18 mouse cellular contexts compared by ENCODE assay signal in genomic region chr6:136194616-136195015, GRCm38 (mm10). TPM values are rescaled to one million over a fixed set of nuclear protein-coding genes. Genes with fewer than 3 reads are reported as not detected.
"Had no signal": no experiment of that assay in that cellular context is flagged by ENCODE, and none has a peak within 500 bp of the region (broad histone marks: within the 10 kb centered on the region; RNA-seq: fewer than 3 reads in every experiment).

No protein-coding gene starts in this region.

- H3K4me1 ChIP-seq: lung, embryonic 15.5 days; megakaryocyte, embryonic 14.5 days; midbrain, embryonic 13.5 days; midbrain, embryonic 15.5 days; neural tube, embryonic 12.5 days; stomach, embryonic 15.5 days had no signal

- ATAC-seq: lung, postnatal 0 days; midbrain, embryonic 13.5 days; midbrain, embryonic 15.5 days had no signal

- H3K27ac ChIP-seq: lung, embryonic 15.5 days; macrophage; midbrain, embryonic 13.5 days; midbrain, embryonic 15.5 days; neural tube, embryonic 12.5 days; stomach, embryonic 15.5 days; stomach, postnatal 0 days had no signal

- H3K27me3 ChIP-seq: lung, embryonic 15.5 days; megakaryocyte, embryonic 14.5 days; midbrain, embryonic 13.5 days; midbrain, embryonic 15.5 days; neural tube, embryonic 12.5 days; stomach, embryonic 15.5 days had no signal

- H3K36me3 ChIP-seq: lung, embryonic 15.5 days; midbrain, embryonic 13.5 days; midbrain, embryonic 15.5 days; neural tube, embryonic 12.5 days; stomach, embryonic 15.5 days had no signal

- H3K9ac ChIP-seq: lung, embryonic 15.5 days; midbrain, embryonic 13.5 days; midbrain, embryonic 15.5 days; neural tube, embryonic 12.5 days; stomach, embryonic 15.5 days had no signal

- H3K4me3 ChIP-seq: lung, embryonic 15.5 days; megakaryocyte, embryonic 14.5 days; midbrain, embryonic 13.5 days; midbrain, embryonic 15.5 days; neural tube, embryonic 12.5 days; stomach, embryonic 15.5 days had no signal

- DNase-seq: lung, adult 2 months; lung, postnatal 14 days; lung, postnatal 36 days; right cerebral cortex, postnatal 14 days; thymus, adult 18-20 months; thymus, postnatal 14 days; thymus, postnatal 36 days had no signal

- H3K9me3 ChIP-seq: lung, embryonic 15.5 days; megakaryocyte, embryonic 14.5 days; midbrain, embryonic 13.5 days; midbrain, embryonic 15.5 days; neural tube, embryonic 12.5 days; stomach, embryonic 15.5 days had no signal

- H3K4me2 ChIP-seq: lung, embryonic 15.5 days; midbrain, embryonic 11.5 days; midbrain, embryonic 13.5 days; midbrain, embryonic 15.5 days; neural tube, embryonic 12.5 days; stomach, embryonic 15.5 days had no signal

RNA-seq across cellular contexts. Expression of gene Grin2b, which starts 21.3 kb away (rescaled TPM):
- polyA plus RNA-seq: macrophage; stomach, postnatal 0 days; thymus, postnatal 0 days had no signal
